Mouse (Mus musculus) neutrophil, adult 65 days (primary cell): ENCODE measurements around the gene Kpnb1. TPM values are rescaled to one million over a fixed set of nuclear protein-coding genes. Genes with fewer than 3 reads are reported as not detected.

Experiments
- total RNA-seq: library from RNA; stranded (reverse); gene quantifications from 2 replicates; pipeline ENCODE4 v1.2.4, GENCODE M21; 2023

Gene Kpnb1
- 70.1 and 104 TPM in 2 replicates for total RNA-seq

DNA sequence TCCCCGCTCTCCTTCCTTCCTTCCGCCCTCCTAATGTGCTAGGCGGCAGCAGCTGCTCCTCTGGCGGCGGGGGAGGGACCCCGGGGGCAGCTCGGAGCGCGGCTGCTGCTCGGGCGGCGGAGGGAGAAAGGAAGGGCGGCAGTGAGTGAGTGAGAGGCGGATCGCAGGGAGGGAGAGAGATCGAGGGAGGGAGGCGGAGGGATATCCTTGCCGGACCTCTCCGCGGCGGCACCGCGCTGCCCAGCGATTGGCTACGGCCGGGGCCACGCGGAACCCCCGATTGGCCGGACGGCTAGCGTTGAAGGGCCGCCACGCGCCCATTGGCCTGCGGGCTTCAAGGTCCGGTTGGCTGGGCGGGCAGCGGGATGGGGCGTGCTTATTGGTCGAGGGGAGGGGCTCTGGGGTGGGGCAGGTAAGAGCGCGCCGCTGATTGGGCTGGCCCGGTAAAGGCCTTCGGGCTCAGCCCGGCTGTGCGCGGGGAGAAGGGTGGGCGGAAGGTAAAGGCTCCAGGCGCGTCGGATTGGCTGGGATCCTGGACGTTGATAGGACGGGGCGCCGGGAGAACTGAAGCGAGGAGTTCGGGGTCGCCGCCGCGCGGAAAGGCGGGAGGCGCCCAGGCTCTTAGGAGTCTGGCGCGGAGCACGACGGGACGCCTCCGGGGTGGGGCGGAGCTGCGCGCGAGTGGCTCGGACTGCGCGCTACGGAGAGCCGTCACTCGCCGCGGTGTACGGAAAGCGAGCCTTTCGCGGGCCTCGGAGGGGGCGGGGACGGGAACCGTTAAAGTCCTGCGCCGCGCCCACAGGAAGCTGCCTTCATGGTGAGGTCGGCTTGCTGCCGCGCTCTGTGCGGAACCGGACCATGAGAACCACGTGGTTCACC lies at the start of gene Kpnb1:
Kpnb1 (minus strand) TSS at position 118 of the 879 bp plus-strand sequence.

DNA sequence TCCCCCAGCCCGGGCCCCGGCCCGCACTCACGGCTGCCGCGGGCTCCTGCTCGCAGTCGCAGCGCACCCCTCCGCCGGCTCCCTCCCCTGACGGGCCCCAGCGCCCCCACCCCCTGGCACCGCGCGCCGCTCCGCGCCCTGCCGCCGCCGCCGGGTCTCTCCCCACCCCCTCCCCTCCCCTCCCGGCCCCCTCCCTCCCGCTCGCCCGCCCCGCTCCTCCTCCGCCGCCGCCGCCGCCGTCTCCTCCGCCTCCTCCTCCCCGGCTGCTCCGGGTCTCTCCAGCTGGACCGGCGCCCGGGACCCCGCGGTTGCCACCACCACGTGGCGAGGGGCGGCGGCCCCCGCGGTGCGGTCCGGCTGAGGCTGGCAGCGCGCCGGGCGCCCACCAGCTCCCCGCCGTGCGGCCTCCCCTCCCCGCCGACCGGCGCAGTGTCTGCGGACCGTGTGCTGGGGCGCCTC lies 36.3 kb downstream of the Kpnb1 start, which contains the start of gene Tbkbp1:
Tbkbp1 (minus strand) TSS at position 153 of the 459 bp plus-strand sequence.

GRCm38 (mm10) chr11:97114671-97115601 lies 72.7 kb downstream of the Kpnb1 start, which contains the start of gene Tbx21:
Gene Tbx21, minus strand, starts transcription at chr11:97115331.

Other genes with a start within 250 kb of the Kpnb1 start
- gene Pnpo, start 243.9 kb downstream of the Kpnb1 start, total RNA-seq, result 9.1 and 11.7 TPM in 2 replicates
- gene Sp2, start 204.9 kb downstream of the Kpnb1 start, total RNA-seq, result 28.5 and 33.6 TPM in 2 replicates
- gene Sp6, start 174.5 kb downstream of the Kpnb1 start, total RNA-seq, result not detected in 2 replicates
- 0.93 and 1.6 TPM in 2 replicates for gene Scrn2, start 157.9 kb downstream of the Kpnb1 start, total RNA-seq
- 0.79 and 1.0 TPM in 2 replicates for gene Lrrc46, start 146.5 kb downstream of the Kpnb1 start, total RNA-seq
- 35.7 and 42.5 TPM in 2 replicates for gene Mrpl10, start 146.3 kb downstream of the Kpnb1 start, total RNA-seq
- gene Osbpl7, start 137.3 kb downstream of the Kpnb1 start, total RNA-seq, result 26.7 and 33.3 TPM in 2 replicates
- not detected in 2 replicates for gene Tbx21, start 72.5 kb downstream of the Kpnb1 start, total RNA-seq
- 41.1 and 50.6 TPM in 2 replicates for gene Tbkbp1, start 36.4 kb downstream of the Kpnb1 start, total RNA-seq
- 175 and 265 TPM in 2 replicates for gene Npepps, start 92.8 kb upstream of the Kpnb1 start, total RNA-seq
- 9.8 and 12.8 TPM in 2 replicates for gene Mrpl45, start 127.8 kb upstream of the Kpnb1 start, total RNA-seq
- not detected in 2 replicates for gene Gpr179, start 164.2 kb upstream of the Kpnb1 start, total RNA-seq
- 5.8 and 12.0 TPM in 2 replicates for gene Socs7, start 174.7 kb upstream of the Kpnb1 start, total RNA-seq
- gene Arhgap23, start 227.7 kb upstream of the Kpnb1 start, total RNA-seq, result 36.3 and 40.0 TPM in 2 replicates